Mouse (Mus musculus): ENCODE measurements at regions not wholly inside any gene's neighbourhood (a gene's known extent, or its start where the extent isn't known, plus 50 kb on each side); places are given as distances from the start of the nearest gene placed in this dataset.

- ATAC-seq (ENCODE audit: low FRiP score): no peak
- no peak overlapping the region for H3K4me2 ChIP-seq (ENCODE audit: low read depth, low read length, poor library complexity, severe bottlenecking)
- WGBS: 82% methylated on average over 1 of the region's 1 CpGs
Observed at GRCm38 (mm10) chr6:81464442-81464841, 459.0 kb upstream of the Gcfc2 start.

GRCm38 (mm10) chr6:81466536-81466935 lies 456.9 kb upstream of the Gcfc2 start:
- no peak for ATAC-seq (ENCODE audit: low FRiP score)
- TF ChIP-seq CTCF (IDR thresholded peaks at IDR 0.05): no peak
- no peak overlapping the region for H3K4me3 ChIP-seq (ENCODE audit: low read depth, low read length)
- H3K9ac ChIP-seq (replicated peaks; ENCODE audit: low read length, poor library complexity, severe bottlenecking): no peak overlapping the region
- H3K36me3 ChIP-seq (ENCODE audit: insufficient read depth, low read length): no peaks in the 10 kb centered on the region
- DNase-seq (ENCODE audit: low spot score): no peak
- H3K4me1 ChIP-seq (ENCODE audit: insufficient read depth, low read length): no peaks in the 10 kb centered on the region
- H3K4me2 ChIP-seq (ENCODE audit: low read depth, low read length, poor library complexity, severe bottlenecking): no peak overlapping the region
- no peaks in the 10 kb centered on the region for H3K27me3 ChIP-seq (ENCODE audit: insufficient read depth, low read length)
- H3K9me3 ChIP-seq (ENCODE audit: low read length): no peaks in the 10 kb centered on the region
- no peak overlapping the region for H3K27ac ChIP-seq (ENCODE audit: low read depth, low read length)
- 66% methylated on average over 4 of the region's 4 CpGs for WGBS

More at GRCm38 (mm10) chr6:81464442-81464841, 459.0 kb upstream of the Gcfc2 start:
- Histone ChIP-seq H3K9ac (replicated peaks; ENCODE audit: low read length, poor library complexity, severe bottlenecking) (no peak overlapping the region), H3K27me3 (ENCODE audit: insufficient read depth, low read length) (no peaks in the 10 kb centered on the region), H3K27ac (ENCODE audit: low read depth, low read length) (no peak overlapping the region), H3K4me1 (ENCODE audit: insufficient read depth, low read length) (no peaks in the 10 kb centered on the region), H3K4me3 (ENCODE audit: low read depth, low read length) (no peak overlapping the region), H3K36me3 (ENCODE audit: insufficient read depth, low read length) (no peaks in the 10 kb centered on the region), H3K9me3 (ENCODE audit: low read length) (no peaks in the 10 kb centered on the region)
- DNase-seq (ENCODE audit: low spot score): no peak
- no peak for TF ChIP-seq CTCF (IDR thresholded peaks at IDR 0.05)

GRCm38 (mm10) chr6:81471340-81471955 lies 452.0 kb upstream of the Gcfc2 start:
- Histone ChIP-seq H3K27ac (ENCODE audit: low read depth, low read length) (no peak overlapping the region), H3K9ac (replicated peaks; ENCODE audit: low read length, poor library complexity, severe bottlenecking) (no peak overlapping the region), H3K27me3 (ENCODE audit: insufficient read depth, low read length) (no peaks in the 10 kb centered on the region), H3K4me1 (ENCODE audit: insufficient read depth, low read length) (no peaks in the 10 kb centered on the region), H3K36me3 (ENCODE audit: insufficient read depth, low read length) (no peaks in the 10 kb centered on the region), H3K9me3 (ENCODE audit: low read length) (no peaks in the 10 kb centered on the region), H3K4me3 (ENCODE audit: low read depth, low read length) (no peak overlapping the region), H3K4me2 (ENCODE audit: low read depth, low read length, poor library complexity, severe bottlenecking) (no peak overlapping the region)
- WGBS: 77% methylated on average over 9 of the region's 9 CpGs
- TF ChIP-seq CTCF (IDR thresholded peaks at IDR 0.05): no peak
- no peak for ATAC-seq (ENCODE audit: low FRiP score)
- DNase-seq (ENCODE audit: low spot score): peak; percentile 80

- no peak overlapping the region for H3K4me3 ChIP-seq (ENCODE audit: low read depth, low read length)
- no peaks in the 10 kb centered on the region for H3K9me3 ChIP-seq (ENCODE audit: low read length)
- ATAC-seq (ENCODE audit: low FRiP score): no peak
- H3K4me1 ChIP-seq (ENCODE audit: insufficient read depth, low read length): no peaks in the 10 kb centered on the region
- DNase-seq (ENCODE audit: low spot score): no peak
- H3K27me3 ChIP-seq (ENCODE audit: insufficient read depth, low read length): no peaks in the 10 kb centered on the region
- H3K27ac ChIP-seq (ENCODE audit: low read depth, low read length): no peak overlapping the region
- no peak overlapping the region for H3K9ac ChIP-seq (replicated peaks; ENCODE audit: low read length, poor library complexity, severe bottlenecking)
- WGBS: 75% methylated on average over 3 of the region's 3 CpGs
- H3K36me3 ChIP-seq (ENCODE audit: insufficient read depth, low read length): no peaks in the 10 kb centered on the region
- no peak overlapping the region for H3K4me2 ChIP-seq (ENCODE audit: low read depth, low read length, poor library complexity, severe bottlenecking)
- TF ChIP-seq CTCF (IDR thresholded peaks at IDR 0.05): no peak
Observed at GRCm38 (mm10) chr6:81472506-81472905, 451.0 kb upstream of the Gcfc2 start.

- no peak for TF ChIP-seq CTCF (IDR thresholded peaks at IDR 0.05)
- no peak overlapping the region for H3K27ac ChIP-seq (ENCODE audit: low read depth, low read length)
- no peaks in the 10 kb centered on the region for H3K9me3 ChIP-seq (ENCODE audit: low read length)
- no peaks in the 10 kb centered on the region for H3K4me1 ChIP-seq (ENCODE audit: insufficient read depth, low read length)
- H3K4me2 ChIP-seq (ENCODE audit: low read depth, low read length, poor library complexity, severe bottlenecking): no peak overlapping the region
- no peaks in the 10 kb centered on the region for H3K36me3 ChIP-seq (ENCODE audit: insufficient read depth, low read length)
- H3K4me3 ChIP-seq (ENCODE audit: low read depth, low read length): no peak overlapping the region
- no peak for DNase-seq (ENCODE audit: low spot score)
- H3K9ac ChIP-seq (replicated peaks; ENCODE audit: low read length, poor library complexity, severe bottlenecking): no peak overlapping the region
- no peaks in the 10 kb centered on the region for H3K27me3 ChIP-seq (ENCODE audit: insufficient read depth, low read length)
- no peak for ATAC-seq (ENCODE audit: low FRiP score)
- 96% methylated on average over 1 of the region's 1 CpGs for WGBS
Observed at GRCm38 (mm10) chr6:81474786-81475185, 448.7 kb upstream of the Gcfc2 start.

GRCm38 (mm10) chr6:81487006-81487405 lies 436.5 kb upstream of the Gcfc2 start:
- H3K4me1 ChIP-seq (ENCODE audit: insufficient read depth, low read length): no peaks in the 10 kb centered on the region
- DNase-seq (ENCODE audit: low spot score) (peak; percentile 65), ATAC-seq (ENCODE audit: low FRiP score) (no peak)
- 76% methylated on average over 3 of the region's 3 CpGs for WGBS
- no peaks in the 10 kb centered on the region for H3K9me3 ChIP-seq (ENCODE audit: low read length)
- TF ChIP-seq CTCF (IDR thresholded peaks at IDR 0.05): no peak
- no peak overlapping the region for H3K4me2 ChIP-seq (ENCODE audit: low read depth, low read length, poor library complexity, severe bottlenecking)
- no peak overlapping the region for H3K9ac ChIP-seq (replicated peaks; ENCODE audit: low read length, poor library complexity, severe bottlenecking)
- H3K27me3 ChIP-seq (ENCODE audit: insufficient read depth, low read length): no peaks in the 10 kb centered on the region
- H3K4me3 ChIP-seq (ENCODE audit: low read depth, low read length): no peak overlapping the region
- no peak overlapping the region for H3K27ac ChIP-seq (ENCODE audit: low read depth, low read length)
- H3K36me3 ChIP-seq (ENCODE audit: insufficient read depth, low read length): no peaks in the 10 kb centered on the region
